Mouse (Mus musculus) fat pad, adult 2 months (tissue): ENCODE data around the gene Gm1604a.
"Not testable (repeated sequence)": the region's sequence is repeated elsewhere in the genome, so short reads cannot be mapped to it uniquely, and the experiment has no call there.

ENCODE experiments used
- DNase-seq: peaks from one replicate; pipeline ENCODE4 v3.0.0-alpha.2; 2011; ENCODE audit warnings: low read depth, low spot score; ENCODE audit errors: extremely low read depth

The Gm1604a gene

GRCm38 (mm10) chr17:7025257-7025656 lies at the start of gene Gm1604a:
TSS of gene Gm1604a (plus strand) at chr17:7025568.
- not testable (repeated sequence) for DNase-seq

DNA sequence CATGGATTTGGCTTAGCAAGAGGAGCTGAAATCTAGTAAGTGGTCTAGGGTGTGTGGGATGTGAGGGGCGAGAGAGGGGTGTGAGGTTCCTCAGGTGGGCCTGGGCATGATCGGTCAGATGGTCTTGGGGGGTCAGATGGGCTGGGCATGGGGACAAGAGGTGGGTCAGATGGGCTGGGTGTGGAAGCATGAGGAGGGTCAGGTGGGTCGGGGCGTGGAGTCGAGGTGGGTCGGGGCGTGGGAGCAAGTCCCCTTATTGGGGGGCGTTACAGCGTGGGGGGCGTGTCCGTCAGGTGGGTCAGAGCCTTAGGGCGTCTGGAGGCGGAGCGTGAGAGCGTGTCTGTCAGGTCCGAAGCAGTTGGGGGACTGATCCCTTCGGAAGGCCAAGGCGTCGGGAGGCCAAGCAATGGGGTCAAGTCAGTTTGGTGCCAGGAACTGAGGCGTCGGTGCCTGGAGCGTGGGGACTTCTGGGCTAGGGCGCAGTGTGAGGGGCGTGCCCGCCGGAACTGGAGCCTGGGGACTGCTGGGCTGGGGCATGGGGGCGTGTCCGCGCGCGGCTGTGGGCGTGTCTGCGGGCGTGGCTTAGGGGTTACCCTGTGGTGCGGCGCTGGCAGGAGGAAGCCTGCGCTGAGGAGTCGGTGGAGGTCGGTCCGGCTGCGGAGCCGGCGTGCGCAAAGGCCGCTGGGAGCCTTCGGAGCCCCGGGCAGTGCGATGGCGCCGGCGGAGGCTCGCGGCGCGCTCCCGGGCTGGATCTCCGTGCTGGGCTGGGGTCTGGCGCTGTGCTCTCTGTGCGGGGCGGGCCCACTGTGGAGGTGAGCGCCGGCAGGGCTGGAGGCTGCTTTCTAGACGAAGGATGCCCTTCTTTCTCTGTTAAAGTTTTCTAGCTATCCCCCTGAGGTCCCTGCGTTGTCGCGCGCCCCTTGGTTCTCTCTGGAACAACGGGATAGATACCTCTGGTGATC lies 46.8 kb upstream of the Gm1604a start, which contains the start of gene Gm49721:
TSS of gene Gm49721 (plus strand) at position 618 of the 962 bp plus-strand sequence.
- not testable (repeated sequence) for DNase-seq

GRCm38 (mm10) chr17:6979380-6979779 lies 46.0 kb upstream of the Gm1604a start:
- not testable (repeated sequence) for DNase-seq

DNA sequence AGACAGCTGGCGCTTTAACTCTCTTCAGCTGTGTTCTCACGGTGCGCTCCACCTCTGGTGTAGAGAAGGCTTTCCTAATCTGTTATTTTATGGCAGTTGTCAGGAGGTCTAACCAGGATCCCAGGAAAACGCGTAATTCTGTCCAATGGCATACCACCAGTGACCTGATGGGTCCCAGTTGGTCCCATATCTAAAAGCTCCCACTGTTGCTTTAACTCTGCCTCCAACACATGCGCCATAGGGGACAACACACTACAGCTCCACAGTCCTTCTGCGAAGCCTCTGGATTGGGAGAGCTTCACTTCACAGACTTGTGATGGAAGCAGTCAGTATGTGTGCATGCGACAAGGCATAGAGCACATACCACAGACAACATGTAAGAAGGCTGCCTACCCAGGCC lies 45.2 kb upstream of the Gm1604a start:
- not testable (repeated sequence) for DNase-seq

- DNase-seq: not testable (repeated sequence)
Observed at GRCm38 (mm10) chr17:6986118-6986517, 39.2 kb upstream of the Gm1604a start.

- not testable (repeated sequence) for DNase-seq
Observed at GRCm38 (mm10) chr17:6995504-6995903, 29.9 kb upstream of the Gm1604a start.

DNA sequence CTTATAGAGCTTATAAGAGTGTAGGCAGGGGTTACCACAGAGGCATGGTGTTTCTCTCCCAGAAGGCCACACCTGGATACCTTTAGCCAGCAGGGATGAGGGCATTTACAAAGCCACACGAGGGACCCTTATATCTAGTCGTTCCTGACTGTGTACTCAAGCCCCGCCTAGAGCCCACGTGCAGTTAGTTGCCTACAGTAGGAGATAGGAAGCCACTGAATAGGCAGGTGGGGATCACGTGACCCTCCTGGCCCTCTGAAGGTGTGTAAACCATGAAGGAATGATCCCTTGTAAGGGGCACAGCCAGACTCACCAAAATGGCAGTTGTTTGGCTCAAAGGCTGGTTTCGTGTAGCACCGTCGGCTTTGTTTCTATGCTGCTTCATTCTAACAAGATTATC lies 28.5 kb upstream of the Gm1604a start:
- DNase-seq: not testable (repeated sequence)

DNA sequence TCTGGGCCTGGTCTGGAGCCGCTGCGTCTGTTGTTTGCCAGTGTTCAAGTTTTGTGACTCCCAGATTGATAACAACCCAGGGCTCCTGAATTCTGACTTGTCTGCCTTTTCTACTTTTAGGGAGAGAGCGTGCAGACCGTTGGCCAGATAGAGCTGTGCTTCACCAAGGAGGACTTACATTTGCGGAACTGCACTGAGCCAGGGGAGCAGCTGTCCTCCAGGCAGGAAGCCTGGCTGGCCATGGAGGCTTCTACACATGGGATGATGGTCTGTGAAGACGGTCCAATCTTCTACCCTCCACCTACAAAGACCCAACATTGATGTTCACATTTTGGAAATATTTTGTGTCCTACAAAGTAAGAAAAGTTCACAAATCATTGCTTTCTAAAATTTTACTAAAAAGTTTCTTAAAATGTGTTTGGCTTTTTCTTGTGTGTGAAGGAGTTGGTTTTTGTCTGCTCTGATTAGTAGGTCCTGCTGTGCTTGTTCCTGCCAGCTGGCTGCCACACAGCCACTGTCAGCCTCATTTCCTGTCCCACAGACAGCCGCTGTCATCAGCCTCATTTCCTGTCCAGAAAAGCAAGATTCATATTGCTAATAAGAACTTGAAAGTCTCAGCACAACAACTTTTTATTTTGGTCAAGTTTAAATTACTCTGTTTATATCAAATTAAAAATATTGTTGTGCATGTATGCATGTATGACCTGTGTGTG lies 27.4 kb upstream of the Gm1604a start:
- not testable (repeated sequence) for DNase-seq

DNA sequence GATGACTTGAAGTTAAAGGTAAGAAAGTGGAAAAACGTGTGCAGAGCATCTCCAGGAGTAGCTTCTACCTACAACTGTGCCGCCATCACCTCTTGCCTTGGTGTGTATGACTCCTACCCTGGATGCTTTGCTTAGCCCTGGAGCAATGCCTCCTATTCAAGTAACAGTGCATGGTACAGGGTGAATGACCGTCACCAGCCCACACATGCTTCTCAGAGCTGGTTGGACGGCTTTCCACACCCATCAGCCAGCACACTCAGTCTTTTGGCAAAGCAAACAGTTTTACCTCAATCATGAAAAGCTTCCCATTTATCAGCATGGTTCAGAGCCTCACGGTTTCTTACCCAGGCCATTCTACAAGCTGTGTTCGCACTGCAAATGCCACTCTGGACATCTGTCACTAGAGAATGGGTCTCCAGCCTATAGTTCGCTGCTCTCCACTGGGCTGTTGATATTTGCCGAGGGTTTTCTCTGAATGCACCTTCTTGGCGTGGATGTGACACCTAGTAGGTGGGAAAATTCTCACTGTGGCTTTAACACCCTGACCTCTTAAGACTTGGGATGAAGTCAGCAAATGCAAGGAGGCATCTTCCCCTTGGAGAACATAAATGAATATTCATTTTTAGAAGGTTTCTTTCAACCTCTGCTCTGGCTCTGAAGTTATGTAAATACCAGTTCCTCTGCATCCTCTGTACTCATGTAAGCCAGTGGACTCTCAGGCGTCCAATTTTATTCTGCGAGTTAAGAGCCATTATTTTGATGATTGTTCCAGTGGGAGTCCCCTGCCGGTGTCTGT lies 23.4 kb upstream of the Gm1604a start:
- DNase-seq: not testable (repeated sequence)

GRCm38 (mm10) chr17:7003392-7003791 lies 22.0 kb upstream of the Gm1604a start:
- not testable (repeated sequence) for DNase-seq

- DNase-seq: not testable (repeated sequence)
Observed at GRCm38 (mm10) chr17:7005646-7006045, 19.7 kb upstream of the Gm1604a start.

GRCm38 (mm10) chr17:7008885-7009284 lies 16.5 kb upstream of the Gm1604a start:
- not testable (repeated sequence) for DNase-seq

DNA sequence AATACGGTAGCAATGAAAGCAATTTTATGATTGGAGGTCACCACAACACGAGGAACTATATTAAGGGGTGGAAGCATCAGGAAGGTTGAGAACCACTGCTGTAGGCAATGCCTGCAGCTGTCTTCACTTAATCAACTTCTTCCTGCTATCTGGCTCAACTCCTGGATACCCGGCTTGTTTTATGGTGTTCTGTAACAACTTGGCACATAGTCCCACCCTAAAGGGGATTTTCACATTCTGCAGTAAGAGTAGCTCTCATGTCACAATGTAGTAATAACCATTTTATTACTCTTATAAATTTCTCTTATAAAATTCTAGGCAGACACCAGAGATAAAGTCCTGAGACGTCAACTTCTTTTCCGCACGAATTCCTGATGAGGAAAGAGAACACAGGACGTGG lies 15.9 kb upstream of the Gm1604a start:
- not testable (repeated sequence) for DNase-seq

DNA sequence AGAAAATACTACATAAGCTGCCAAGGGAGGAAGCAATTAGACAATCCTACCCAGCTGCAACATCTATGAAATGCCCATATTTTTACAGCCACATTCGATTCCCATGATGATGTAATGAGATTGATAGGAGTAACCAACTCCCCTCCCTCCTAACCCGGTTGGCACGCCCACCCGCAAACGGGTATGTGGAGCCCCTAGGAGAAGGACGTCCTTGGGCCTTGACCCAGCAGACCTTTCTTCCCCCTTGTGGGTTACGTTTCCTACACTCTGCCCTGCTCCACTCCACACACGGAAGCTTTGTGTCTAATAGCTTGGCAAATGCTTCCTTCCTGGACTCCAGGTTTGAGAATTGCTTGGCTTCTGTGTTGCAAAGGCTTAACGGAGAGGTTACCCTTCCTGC lies 15.5 kb upstream of the Gm1604a start:
- peak; percentile 21 for DNase-seq

- not testable (repeated sequence) for DNase-seq
Observed at GRCm38 (mm10) chr17:7014190-7014589, 11.2 kb upstream of the Gm1604a start.

DNA sequence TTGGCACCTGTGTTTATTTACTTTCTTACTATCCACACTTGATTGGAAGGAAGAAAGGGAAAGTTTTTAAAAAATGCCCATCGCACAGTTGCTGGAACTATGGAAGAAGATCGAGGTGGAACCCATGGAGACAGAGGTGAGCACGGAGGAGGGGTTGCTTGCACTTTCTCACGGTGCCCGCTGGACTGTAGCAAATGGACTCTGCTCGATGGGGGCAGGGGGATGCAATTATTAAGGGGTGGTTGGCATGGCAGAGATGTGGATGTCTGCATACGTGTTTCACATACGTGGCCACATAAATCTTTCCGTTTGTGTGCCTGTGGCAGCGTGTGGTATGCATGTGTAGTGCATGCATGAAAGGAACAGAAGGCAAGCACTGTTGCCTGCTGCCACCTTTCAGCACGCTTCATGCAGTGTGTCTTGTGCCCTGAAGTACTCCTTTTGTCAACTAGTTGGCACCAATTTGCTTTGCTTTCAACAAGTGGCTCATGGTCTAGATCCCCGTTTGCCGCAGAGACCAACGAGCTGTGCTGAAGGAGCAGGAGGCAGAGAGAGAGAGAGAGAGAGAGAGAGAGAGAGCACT lies 487 bp downstream of the Gm1604a start:
- not testable (repeated sequence) for DNase-seq

- DNase-seq: not testable (repeated sequence)
Observed at GRCm38 (mm10) chr17:7030204-7030603, 4.8 kb downstream of the Gm1604a start.

GRCm38 (mm10) chr17:7030622-7031174 lies 5.3 kb downstream of the Gm1604a start:
- DNase-seq: not testable (repeated sequence)

- not testable (repeated sequence) for DNase-seq
Observed at GRCm38 (mm10) chr17:7033192-7034166, 8.1 kb downstream of the Gm1604a start.
